Mouse (Mus musculus): ENCODE results near the gene Map3k7cl. TPM values are rescaled to one million over a fixed set of nuclear protein-coding genes. Genes with fewer than 3 reads are reported as not detected.

Gene Map3k7cl
- polyA plus RNA-seq, 1 experiment from 2014 or later, result 0.47 TPM

DNA sequence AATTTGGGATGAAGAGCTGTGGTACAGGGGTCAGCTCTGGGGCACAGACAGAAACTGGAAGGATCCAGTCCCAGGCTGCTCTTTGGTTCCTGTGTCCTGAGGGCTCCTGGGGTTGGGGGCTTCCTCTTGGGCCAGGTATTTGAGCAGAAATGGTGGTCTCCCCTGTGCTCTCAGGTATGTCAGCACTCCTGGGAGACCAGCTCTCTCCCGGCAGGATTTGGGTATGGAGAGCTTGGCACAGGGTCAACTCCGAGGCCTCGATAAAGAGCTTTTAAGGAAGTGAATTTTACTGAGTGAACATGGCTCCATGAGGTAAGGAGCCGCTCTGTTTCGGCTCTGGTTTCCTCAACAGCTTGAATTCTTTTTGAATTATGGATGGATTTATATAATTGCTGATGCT, 70.8 kb downstream of the Map3k7cl start:
- Histone ChIP-seq H3K4me3 (no peak overlapping the region), H3K27ac (no peak overlapping the region)
- WGBS, result 83% methylated on average over 5 of the region's 5 CpGs

DNA sequence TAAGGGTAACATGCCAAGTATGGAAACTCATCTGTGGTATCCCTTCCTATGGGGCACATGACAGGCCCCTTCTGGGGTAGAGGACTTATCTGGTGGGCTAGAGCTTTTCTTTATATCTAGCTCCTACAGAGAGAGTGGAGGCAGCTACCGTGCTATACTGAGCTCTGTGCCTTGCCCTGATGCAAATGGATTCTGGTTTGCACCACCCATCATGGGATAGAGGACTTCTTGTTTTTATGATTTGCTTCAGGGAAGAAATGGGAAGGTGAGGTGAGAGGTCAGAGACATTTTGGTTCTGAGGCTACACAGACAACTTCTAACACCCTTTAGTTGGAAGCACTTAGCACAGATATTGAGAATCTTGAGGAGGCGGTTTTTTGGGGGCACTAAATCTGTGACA, 71.8 kb downstream of the Map3k7cl start:
- ATAC-seq (ENCODE audit: low FRiP score, low read depth), result no peak
- no peak overlapping the region for H3K4me2 ChIP-seq (replicated peaks)
- no peaks in the 10 kb centered on the region for H3K4me1 ChIP-seq
- no peak overlapping the region for H3K4me3 ChIP-seq
- no peak overlapping the region for H3K9ac ChIP-seq
- WGBS, result 85% methylated on average over 2 of the region's 2 CpGs
- H3K27ac ChIP-seq, result no peak overlapping the region
- no peaks in the 10 kb centered on the region for H3K36me3 ChIP-seq
- no peaks in the 10 kb centered on the region for H3K27me3 ChIP-seq
- peaks cover 7% of the 10 kb centered on the region for H3K9me3 ChIP-seq

More for the DNA sequence above, 70.8 kb downstream of the Map3k7cl start:
- H3K9ac ChIP-seq, result no peak overlapping the region
- no peaks in the 10 kb centered on the region for H3K36me3 ChIP-seq
- peaks cover 7% of the 10 kb centered on the region for H3K9me3 ChIP-seq
- no peak for ATAC-seq (ENCODE audit: low FRiP score, low read depth)
- no peak overlapping the region for H3K4me2 ChIP-seq (replicated peaks)
- no peaks in the 10 kb centered on the region for H3K27me3 ChIP-seq
- H3K4me1 ChIP-seq, result no peaks in the 10 kb centered on the region

DNA sequence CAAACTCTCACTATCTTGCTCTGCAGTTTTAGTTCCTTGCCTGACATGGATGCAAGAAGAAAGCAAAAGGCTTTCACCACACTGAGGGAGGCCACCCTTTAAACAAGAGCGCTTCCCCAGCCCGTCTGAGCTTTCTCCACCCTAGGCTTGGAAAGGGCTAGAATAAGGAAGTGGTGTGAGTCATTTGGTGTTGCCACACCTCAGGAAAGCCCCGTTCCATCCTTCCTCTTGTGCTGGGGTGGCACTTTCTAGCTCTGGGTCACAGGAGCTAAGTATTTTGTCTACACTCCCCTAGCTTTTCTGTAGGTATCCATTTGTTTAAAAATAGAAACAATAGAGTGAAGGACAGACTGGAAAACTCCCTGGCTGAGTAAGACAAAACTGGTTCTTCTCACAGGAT, 72.2 kb downstream of the Map3k7cl start:
- Histone ChIP-seq H3K4me1 (no peaks in the 10 kb centered on the region), H3K27ac (no peak overlapping the region), H3K9ac (no peak overlapping the region), H3K4me2 (replicated peaks) (no peak overlapping the region), H3K4me3 (no peak overlapping the region), H3K27me3 (no peaks in the 10 kb centered on the region), H3K36me3 (no peaks in the 10 kb centered on the region), H3K9me3 (peaks cover 7% of the 10 kb centered on the region)
- 85% methylated on average over 3 of the region's 3 CpGs for WGBS
- no peak for ATAC-seq (ENCODE audit: low FRiP score, low read depth)

DNA sequence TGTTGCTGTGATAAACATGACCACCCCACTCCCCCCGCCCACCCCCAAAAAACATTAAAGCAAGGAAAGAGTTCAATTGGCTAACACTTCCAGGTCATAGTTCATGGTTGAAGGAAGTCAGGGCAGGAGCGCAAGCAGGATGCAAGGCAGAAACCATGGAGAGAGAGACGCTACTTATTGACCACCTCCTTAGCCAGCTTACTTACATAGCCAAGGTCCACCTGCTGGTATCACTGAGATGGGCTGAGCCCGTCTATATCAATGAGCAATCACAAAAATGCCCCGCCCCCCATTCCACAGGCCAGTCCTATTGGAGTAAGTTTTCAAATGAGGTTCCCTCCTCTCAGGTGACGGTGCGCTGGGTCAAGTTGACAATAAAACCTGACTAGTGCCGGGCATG, 72.7 kb downstream of the Map3k7cl start:
- H3K27ac ChIP-seq, result no peak overlapping the region
- H3K4me3 ChIP-seq, result no peak overlapping the region
- no peaks in the 10 kb centered on the region for H3K4me1 ChIP-seq
- H3K9ac ChIP-seq, result no peak overlapping the region
- H3K9me3 ChIP-seq, result peaks cover 7% of the 10 kb centered on the region
- no peak for ATAC-seq (ENCODE audit: low FRiP score, low read depth)
- 95% methylated on average over 8 of the region's 8 CpGs for WGBS
- H3K27me3 ChIP-seq, result no peaks in the 10 kb centered on the region
- H3K36me3 ChIP-seq, result no peaks in the 10 kb centered on the region
- no peak overlapping the region for H3K4me2 ChIP-seq (replicated peaks)

DNA sequence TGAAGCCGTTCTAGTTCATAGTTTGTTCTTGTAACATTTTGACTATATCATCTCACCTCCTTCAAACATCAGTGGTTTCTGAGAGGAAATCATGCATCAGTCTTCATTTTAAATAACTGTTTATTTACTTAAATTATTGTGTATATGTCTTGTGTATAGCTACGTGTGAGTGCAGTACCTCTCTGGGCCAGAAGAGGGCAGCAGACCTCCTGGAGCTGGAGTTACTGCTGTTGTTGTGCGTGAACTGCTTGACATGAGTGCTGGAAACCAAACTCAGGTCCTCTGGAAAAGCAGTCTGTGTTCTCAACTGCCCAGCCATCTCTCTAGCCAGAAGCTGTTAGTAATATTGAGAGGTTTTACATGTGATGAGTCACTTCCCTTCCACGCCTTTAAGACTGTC, 73.6 kb downstream of the Map3k7cl start:
- H3K36me3 ChIP-seq, result no peaks in the 10 kb centered on the region
- H3K4me1 ChIP-seq, result no peaks in the 10 kb centered on the region
- ATAC-seq (ENCODE audit: low FRiP score, low read depth), result no peak
- no peak overlapping the region for H3K4me2 ChIP-seq (replicated peaks)
- H3K27ac ChIP-seq, result no peak overlapping the region
- no peak overlapping the region for H3K9ac ChIP-seq
- 96% methylated on average over 4 of the region's 4 CpGs for WGBS
- H3K27me3 ChIP-seq, result no peaks in the 10 kb centered on the region
- no peak overlapping the region for H3K4me3 ChIP-seq
- peaks cover 7% of the 10 kb centered on the region for H3K9me3 ChIP-seq

DNA sequence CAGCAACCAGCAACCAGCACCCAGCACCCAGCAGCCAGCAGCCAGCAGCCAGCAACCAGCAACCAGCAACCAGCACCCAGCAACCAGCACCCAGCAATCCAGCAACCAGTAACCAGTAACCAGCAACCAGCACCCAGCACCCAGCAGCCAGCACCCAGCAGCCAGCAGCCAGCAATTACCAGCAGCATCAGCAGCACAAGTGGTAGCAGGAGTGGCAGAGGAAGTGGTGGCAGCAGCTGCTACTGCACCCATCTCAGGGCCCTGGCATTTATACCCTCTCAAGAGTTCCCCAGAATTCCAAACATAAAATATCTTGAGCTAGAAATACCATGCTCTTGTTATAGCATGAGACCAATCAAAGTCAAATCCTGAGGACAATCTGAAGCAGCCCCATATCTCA, 81.6 kb downstream of the Map3k7cl start:
- H3K27ac ChIP-seq, result no peak overlapping the region
- no peaks in the 10 kb centered on the region for H3K27me3 ChIP-seq
- H3K4me3 ChIP-seq, result no peak overlapping the region
- no peaks in the 10 kb centered on the region for H3K9me3 ChIP-seq
- no peak overlapping the region for H3K9ac ChIP-seq
- no peaks in the 10 kb centered on the region for H3K4me1 ChIP-seq
- no peak for ATAC-seq (ENCODE audit: low FRiP score, low read depth)
- H3K4me2 ChIP-seq (replicated peaks), result no peak overlapping the region
- no peaks in the 10 kb centered on the region for H3K36me3 ChIP-seq

DNA sequence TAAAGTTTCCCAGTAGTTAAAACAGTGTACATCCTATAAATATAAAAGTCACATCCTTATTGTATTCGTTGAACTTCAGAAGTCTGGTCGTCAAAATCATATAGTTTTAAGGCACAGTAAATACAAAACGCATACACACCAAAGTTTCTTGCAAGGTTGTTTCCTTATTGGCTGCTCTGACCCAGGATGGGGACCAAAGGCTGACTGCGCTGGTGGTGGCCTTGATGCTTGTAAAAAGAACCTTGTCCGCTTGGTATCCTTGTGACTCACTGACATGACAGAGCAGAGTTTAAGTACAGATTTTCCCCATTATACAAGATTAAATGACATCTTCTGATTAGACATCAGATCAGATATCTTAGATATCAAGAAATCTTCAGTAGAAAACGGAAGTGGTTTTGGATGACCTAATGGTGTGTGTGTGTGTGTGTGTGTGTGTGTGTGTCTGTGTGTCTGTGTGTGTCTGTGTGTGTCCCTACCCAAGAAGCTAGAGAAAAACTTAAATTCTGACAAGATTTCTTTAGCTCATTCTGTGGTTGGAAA, 82.2 kb downstream of the Map3k7cl start:
- H3K4me2 ChIP-seq (replicated peaks), result no peak overlapping the region
- H3K9me3 ChIP-seq, result no peaks in the 10 kb centered on the region
- H3K27me3 ChIP-seq, result no peaks in the 10 kb centered on the region
- H3K4me3 ChIP-seq, result no peak overlapping the region
- WGBS, result 85% methylated on average over 6 of the region's 6 CpGs
- H3K9ac ChIP-seq, result no peak overlapping the region
- H3K27ac ChIP-seq, result no peak overlapping the region
- ATAC-seq (ENCODE audit: low FRiP score, low read depth), result no peak
- H3K4me1 ChIP-seq, result no peaks in the 10 kb centered on the region
- H3K36me3 ChIP-seq, result no peaks in the 10 kb centered on the region

DNA sequence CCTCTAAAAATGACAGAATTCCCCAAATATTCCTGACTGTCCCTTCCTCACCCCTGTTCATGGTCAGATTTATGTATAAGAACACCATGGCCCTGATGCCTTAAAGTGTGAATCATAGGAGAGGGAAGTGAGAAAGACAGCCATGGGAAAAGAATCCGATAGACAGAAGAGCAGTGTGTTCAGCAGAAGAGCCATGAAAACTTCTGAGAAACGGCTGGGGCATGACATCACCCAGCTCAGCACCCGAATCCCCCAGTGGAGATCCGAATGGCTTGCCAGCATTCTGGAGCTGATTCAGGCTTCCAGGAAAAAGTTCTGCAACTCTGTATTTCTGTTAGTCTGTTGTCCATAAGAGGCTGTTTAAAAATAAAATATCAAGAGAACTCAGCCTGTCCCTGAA, 82.7 kb downstream of the Map3k7cl start:
- no peaks in the 10 kb centered on the region for H3K36me3 ChIP-seq
- H3K4me1 ChIP-seq, result no peaks in the 10 kb centered on the region
- no peak overlapping the region for H3K4me3 ChIP-seq
- no peak for ATAC-seq (ENCODE audit: low FRiP score, low read depth)
- H3K9me3 ChIP-seq, result no peaks in the 10 kb centered on the region
- H3K27me3 ChIP-seq, result no peaks in the 10 kb centered on the region
- H3K27ac ChIP-seq, result no peak overlapping the region
- no peak overlapping the region for H3K9ac ChIP-seq
- no peak overlapping the region for H3K4me2 ChIP-seq (replicated peaks)
- WGBS, result 79% methylated on average over 4 of the region's 4 CpGs

DNA sequence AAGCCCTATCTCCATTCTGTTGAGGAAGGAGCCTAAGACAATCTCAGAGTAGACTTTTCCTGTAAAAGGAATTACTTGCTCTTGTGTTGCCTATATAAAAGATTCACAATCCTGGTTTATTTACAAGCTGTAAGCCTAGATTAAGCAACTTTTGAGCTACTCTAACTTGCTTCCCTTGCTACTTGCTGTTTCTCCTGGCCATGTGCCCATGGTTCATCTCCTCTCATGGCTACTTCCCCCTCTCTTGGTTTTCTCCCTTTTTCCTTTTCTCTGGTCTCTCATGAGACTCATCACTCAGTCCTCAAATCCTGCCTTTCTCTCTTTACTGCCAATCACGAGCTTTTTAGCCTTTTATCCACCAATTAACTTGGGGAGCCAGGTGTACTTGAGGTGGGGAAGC, 85.0 kb downstream of the Map3k7cl start:
- Histone ChIP-seq H3K36me3 (no peaks in the 10 kb centered on the region), H3K4me3 (no peak overlapping the region), H3K4me2 (replicated peaks) (no peak overlapping the region), H3K9me3 (no peaks in the 10 kb centered on the region), H3K9ac (no peak overlapping the region), H3K4me1 (no peaks in the 10 kb centered on the region), H3K27ac (no peak overlapping the region), H3K27me3 (no peaks in the 10 kb centered on the region)
- WGBS, result 31% methylated on average over 1 of the region's 1 CpGs
- ATAC-seq (ENCODE audit: low FRiP score, low read depth), result no peak

DNA sequence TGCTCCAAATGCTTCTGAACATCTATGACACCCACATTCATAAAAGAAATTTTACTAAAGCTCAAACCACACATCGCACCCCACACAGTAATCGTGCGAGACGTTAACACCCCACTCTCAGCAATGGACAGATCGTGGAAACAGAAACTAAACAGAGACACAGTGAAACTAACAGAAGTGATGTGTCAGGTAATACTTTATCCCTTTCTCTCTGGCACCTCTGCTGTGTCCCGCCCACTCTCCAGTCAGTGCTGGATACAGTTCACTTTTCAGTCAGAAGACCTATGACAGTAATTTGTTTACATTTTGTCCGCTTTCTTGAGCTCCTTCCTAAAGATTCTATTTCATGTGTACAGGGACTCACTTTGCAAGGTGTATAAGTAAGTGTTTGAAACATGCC, 89.1 kb downstream of the Map3k7cl start:
- 0 out of 2 replicates have a peak, but pooled peaks cover 10% of the 10 kb centered on the region for H3K4me1 ChIP-seq
- no peaks in the 10 kb centered on the region for H3K36me3 ChIP-seq
- no peak for ATAC-seq (ENCODE audit: low FRiP score, low read depth)
- no peak overlapping the region for H3K4me2 ChIP-seq (replicated peaks)
- H3K27me3 ChIP-seq, result no peaks in the 10 kb centered on the region
- H3K9me3 ChIP-seq, result no peaks in the 10 kb centered on the region
- H3K9ac ChIP-seq, result no peak overlapping the region
- no peak overlapping the region for H3K4me3 ChIP-seq
- 90% methylated on average over 7 of the region's 7 CpGs for WGBS
- no peak overlapping the region for H3K27ac ChIP-seq

DNA sequence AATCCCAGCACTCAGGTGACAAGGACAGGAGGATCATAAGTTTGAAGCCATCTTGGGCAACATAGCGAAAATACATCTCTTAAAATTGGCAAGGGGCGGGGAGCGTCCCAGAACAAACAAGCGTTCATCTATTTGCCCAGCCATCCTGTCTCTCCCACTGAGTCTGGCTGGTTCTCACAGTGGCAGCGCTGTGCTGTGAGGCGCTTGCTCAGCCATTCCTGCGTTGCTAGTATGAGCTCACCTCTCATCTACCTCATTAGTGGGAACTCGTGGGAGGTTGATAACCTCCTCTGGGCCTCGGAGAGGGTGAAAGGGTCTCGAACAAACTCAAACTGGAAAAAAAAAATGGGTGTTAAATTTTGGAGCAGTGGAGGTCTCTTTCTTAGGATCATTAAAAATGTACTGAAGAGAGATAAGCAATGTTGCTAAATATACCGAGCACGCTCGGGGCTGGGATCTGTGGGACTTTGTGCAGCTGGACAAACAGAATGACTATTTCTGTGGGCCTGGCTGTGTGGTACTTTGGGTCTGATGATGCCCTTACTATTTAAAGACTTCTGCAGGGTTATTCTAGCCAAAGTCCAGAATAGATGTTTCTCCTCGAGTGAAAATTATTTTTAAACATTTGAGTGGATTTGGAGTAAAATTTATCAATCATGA, 91.1 kb downstream of the Map3k7cl start:
- 73% methylated on average over 14 of the region's 14 CpGs for WGBS
- ATAC-seq (ENCODE audit: low FRiP score, low read depth), result no peak
- no peak overlapping the region for H3K9ac ChIP-seq
- H3K9me3 ChIP-seq, result no peaks in the 10 kb centered on the region
- H3K36me3 ChIP-seq, result no peaks in the 10 kb centered on the region
- no peaks in the 10 kb centered on the region for H3K27me3 ChIP-seq
- no peak overlapping the region for H3K4me3 ChIP-seq
- H3K27ac ChIP-seq, result no peak overlapping the region
- 0 out of 2 replicates have a peak, but pooled peaks cover 10% of the 10 kb centered on the region for H3K4me1 ChIP-seq
- no peak overlapping the region for H3K4me2 ChIP-seq (replicated peaks)

Data from limb, embryonic 13.5 days (tissue).